Mouse (Mus musculus): ENCODE measurements around the gene Gnai2. TPM values are rescaled to one million over a fixed set of nuclear protein-coding genes. Genes with fewer than 3 reads are reported as not detected.
"Not testable (repeated sequence)": the region's sequence is repeated elsewhere in the genome, so short reads cannot be mapped to it uniquely, and the experiment has no call there.

The Gnai2 gene
- 457 and 458 TPM in 2 replicates for polyA plus RNA-seq (2015; fragmentation: Nextera tagmentation; extraction: Ambion mirVana)

DNA sequence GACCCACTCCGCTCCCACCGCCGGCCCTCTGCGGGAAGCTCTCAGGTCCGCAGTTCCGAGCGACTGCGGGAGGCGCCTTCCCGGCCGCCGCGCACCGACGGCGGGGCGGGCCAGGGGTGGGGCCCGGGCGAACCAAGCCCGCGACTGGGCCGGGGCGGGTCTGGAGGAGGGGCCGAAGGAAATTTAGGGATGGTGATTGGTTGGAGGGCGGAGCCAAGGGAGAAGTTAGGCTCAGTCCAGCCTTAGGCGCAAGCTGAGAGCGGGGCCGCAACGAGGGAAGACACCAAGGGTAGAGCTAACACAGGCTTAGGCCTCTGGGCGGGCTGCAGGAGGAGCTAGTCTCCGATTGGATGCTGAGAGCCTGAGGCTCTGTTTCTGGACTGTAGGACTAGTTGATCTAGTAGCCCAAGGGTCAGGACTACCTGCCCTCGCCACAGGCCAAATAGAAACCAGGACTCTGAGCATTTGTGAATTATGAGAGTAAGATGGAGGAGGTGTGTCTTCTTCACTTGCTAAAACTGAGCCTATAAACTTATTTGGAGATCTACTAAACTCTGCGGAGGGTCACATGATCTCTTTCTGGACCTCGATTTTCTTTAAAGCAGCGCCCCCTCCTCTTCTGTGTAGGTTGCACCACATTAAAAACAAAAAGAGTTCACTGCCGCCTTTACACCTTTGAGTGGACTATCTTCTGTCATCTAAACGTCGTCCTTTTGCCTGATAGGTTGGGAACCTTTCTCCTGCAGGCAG, at the start of gene Gnai2:
Gnai2 (minus strand) TSS at position 89 of the 750 bp plus-strand sequence.
- peak within 1 kb of the TSS; percentile 98 for H3K9ac ChIP-seq (ENCODE audit: low read length)
- WGBS = 2% methylated on average over 35 of the region's 38 CpGs

DNA sequence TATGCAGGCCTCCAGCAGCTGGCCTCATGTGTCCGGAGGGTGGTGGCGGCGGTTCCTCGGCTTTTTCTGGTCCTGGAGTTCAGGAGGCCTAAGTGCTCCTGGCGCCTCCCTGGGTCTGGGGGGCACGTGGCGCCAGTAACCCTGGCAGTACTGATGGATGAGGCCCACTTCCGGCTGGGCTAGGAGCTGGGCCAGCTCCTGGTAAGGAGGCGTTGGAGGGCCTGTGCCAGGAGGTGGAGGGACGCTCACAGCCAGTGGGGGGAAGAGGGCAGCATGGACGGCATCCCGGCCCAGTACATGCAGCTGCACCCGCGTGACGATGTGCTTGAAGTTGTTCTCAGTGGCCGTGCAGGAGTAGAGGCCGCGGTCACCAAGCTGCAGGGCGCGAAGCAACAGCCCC, 47.2 kb upstream of the Gnai2 start:
- no peak overlapping the region for H3K9ac ChIP-seq (ENCODE audit: low read length)
- no peaks in the 10 kb centered on the region for H3K9me3 ChIP-seq (ENCODE audit: control insufficient read depth, low read length)
- ATAC-seq (ENCODE audit: low read depth) = peak; percentile 33
- peaks cover 4% of the 10 kb centered on the region for H3K27me3 ChIP-seq (ENCODE audit: control insufficient read depth, insufficient read depth, low read depth, low read length)
- H3K4me2 ChIP-seq (ENCODE audit: low read depth, low read length) = no peak overlapping the region
- WGBS = 61% methylated on average over 20 of the region's 20 CpGs
- no peak overlapping the region for H3K4me3 ChIP-seq (ENCODE audit: low read length)
- no peak overlapping the region for H3K27ac ChIP-seq (ENCODE audit: low read length)
- peaks cover 4% of the 10 kb centered on the region for H3K4me1 ChIP-seq (replicated peaks; ENCODE audit: control insufficient read depth, insufficient read depth, low read length)
- peaks cover 10% of the 10 kb centered on the region; the same call in 1 of the 2 replicates for H3K36me3 ChIP-seq (ENCODE audit: control insufficient read depth, insufficient read depth, low read length)

More for the DNA sequence above, at the start of gene Gnai2:
- 0 out of 2 replicates have a peak, but pooled peaks cover 4% of the 10 kb centered on the region for H3K36me3 ChIP-seq (ENCODE audit: control insufficient read depth, insufficient read depth, low read length)
- no peaks in the 10 kb centered on the region for H3K9me3 ChIP-seq (ENCODE audit: control insufficient read depth, low read length)
- H3K27ac ChIP-seq (ENCODE audit: low read length) = peak within 1 kb of the TSS; percentile 95
- H3K27me3 ChIP-seq (ENCODE audit: control insufficient read depth, insufficient read depth, low read depth, low read length) = no peaks in the 10 kb centered on the region
- peaks cover 34% of the 10 kb centered on the region for H3K4me1 ChIP-seq (replicated peaks; ENCODE audit: control insufficient read depth, insufficient read depth, low read length)
- peak; percentile 96 for ATAC-seq (ENCODE audit: low read depth)
- peak within 1 kb of the TSS; percentile 97 for H3K4me2 ChIP-seq (ENCODE audit: low read depth, low read length)
- H3K4me3 ChIP-seq (ENCODE audit: low read length) = peak within 1 kb of the TSS; percentile 96

DNA sequence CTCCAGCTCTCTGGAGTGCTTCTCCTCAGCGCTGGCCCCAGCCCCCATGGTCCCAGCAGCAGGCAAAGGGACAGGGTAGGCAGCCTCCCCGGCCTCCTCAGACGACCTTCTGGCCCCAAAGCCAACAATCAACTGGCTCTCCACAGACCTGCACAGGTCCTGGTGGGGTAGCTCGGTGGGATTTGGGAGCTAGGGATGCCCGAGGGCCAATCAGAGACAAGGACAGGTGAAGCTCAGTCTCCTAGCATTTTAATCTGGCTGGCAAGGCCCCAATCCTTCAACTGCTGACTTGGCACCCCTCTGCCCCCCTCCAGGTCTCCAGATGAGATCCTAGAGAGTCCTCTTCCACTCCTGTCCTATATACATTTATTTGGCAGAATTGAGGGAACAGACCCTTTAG, 44.3 kb upstream of the Gnai2 start, which contains the start of gene Gnat1:
Gnat1 (minus strand) TSS at position 212 of the 400 bp plus-strand sequence.
- WGBS = 31% methylated on average over 5 of the region's 5 CpGs
- no peaks in the 10 kb centered on the region for H3K9me3 ChIP-seq (ENCODE audit: control insufficient read depth, low read length)
- peaks cover 20% of the 10 kb centered on the region for H3K4me1 ChIP-seq (replicated peaks; ENCODE audit: control insufficient read depth, insufficient read depth, low read length)
- no peak for ATAC-seq (ENCODE audit: low read depth)
- no peak within 1 kb of the TSS for H3K9ac ChIP-seq (ENCODE audit: low read length)
- peaks cover 10% of the 10 kb centered on the region; the same call in 1 of the 2 replicates for H3K36me3 ChIP-seq (ENCODE audit: control insufficient read depth, insufficient read depth, low read length)
- peaks cover 26% of the 10 kb centered on the region for H3K27me3 ChIP-seq (ENCODE audit: control insufficient read depth, insufficient read depth, low read depth, low read length)
- no peak within 1 kb of the TSS for H3K4me3 ChIP-seq (ENCODE audit: low read length)
- no peak within 1 kb of the TSS for H3K27ac ChIP-seq (ENCODE audit: low read length)
- H3K4me2 ChIP-seq (ENCODE audit: low read depth, low read length) = no peak within 1 kb of the TSS

DNA sequence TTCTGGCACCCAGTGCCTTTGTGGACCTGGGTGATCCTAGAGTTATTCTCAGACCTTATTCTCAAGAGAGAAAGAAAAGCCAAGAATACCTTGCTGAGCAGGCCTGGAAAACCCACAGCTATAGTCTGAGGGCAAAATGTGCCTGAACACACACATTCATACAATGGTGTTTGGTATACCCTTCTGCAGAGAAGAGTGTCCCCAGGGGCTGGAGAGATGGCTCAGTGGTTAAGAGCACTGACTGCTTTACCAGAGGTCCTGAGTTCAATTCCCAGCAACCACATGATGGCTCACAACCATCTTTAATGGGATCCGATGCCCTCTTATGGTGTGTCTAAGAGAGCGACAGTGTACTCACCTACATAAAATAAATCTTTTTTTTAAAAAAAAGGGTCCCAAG, 43.7 kb upstream of the Gnai2 start:
- no peaks in the 10 kb centered on the region for H3K9me3 ChIP-seq (ENCODE audit: control insufficient read depth, low read length)
- H3K27me3 ChIP-seq (ENCODE audit: control insufficient read depth, insufficient read depth, low read depth, low read length) = peaks cover 26% of the 10 kb centered on the region
- ATAC-seq (ENCODE audit: low read depth) = no peak
- WGBS = 91% methylated on average over 2 of the region's 2 CpGs
- peaks cover 20% of the 10 kb centered on the region for H3K4me1 ChIP-seq (replicated peaks; ENCODE audit: control insufficient read depth, insufficient read depth, low read length)
- peaks cover 6% of the 10 kb centered on the region; the same call in 1 of the 2 replicates for H3K36me3 ChIP-seq (ENCODE audit: control insufficient read depth, insufficient read depth, low read length)
- no peak overlapping the region for H3K4me2 ChIP-seq (ENCODE audit: low read depth, low read length)
- no peak overlapping the region for H3K9ac ChIP-seq (ENCODE audit: low read length)
- H3K4me3 ChIP-seq (ENCODE audit: low read length) = no peak overlapping the region
- H3K27ac ChIP-seq (ENCODE audit: low read length) = no peak overlapping the region

DNA sequence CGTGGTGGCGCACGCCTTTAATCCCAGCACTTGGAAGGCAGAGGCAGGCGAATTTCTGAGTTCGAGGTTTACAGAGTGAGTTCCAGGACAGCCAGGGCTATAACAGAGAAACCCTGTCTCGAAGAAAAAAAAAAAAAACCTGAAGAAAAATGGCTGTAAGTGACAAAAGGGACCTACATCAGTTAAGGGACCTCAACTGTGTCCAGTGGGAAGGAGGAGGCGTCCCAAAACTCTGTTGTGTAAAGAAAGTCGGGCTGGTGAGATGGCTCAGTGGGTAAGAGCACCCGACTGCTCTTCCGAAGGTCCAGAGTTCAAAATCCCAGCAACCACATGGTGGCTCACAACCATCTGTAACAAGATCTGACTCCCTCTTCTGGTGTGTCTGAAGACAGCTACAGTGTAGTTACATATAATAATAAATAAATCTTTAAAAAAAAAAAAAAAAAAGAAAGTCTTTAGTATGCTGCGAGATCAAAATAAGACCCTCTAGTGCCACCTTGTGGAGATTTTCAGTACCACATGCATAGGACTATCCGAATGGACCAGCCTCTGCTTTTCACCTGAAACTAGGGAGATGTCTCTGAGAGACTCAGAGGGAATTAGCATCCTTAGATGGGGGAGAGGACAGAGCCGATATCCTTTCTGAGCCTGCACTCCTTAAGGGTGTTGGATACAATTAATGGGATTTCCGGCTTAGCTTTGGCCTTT, 42.8 kb upstream of the Gnai2 start:
- WGBS = 36% methylated on average over 14 of the region's 14 CpGs
- not testable (repeated sequence) for H3K9ac ChIP-seq (ENCODE audit: low read length); H3K27ac ChIP-seq (ENCODE audit: low read length); ATAC-seq (ENCODE audit: low read depth); H3K9me3 ChIP-seq (ENCODE audit: control insufficient read depth, low read length); H3K4me3 ChIP-seq (ENCODE audit: low read length); H3K4me2 ChIP-seq (ENCODE audit: low read depth, low read length); H3K36me3 ChIP-seq (ENCODE audit: control insufficient read depth, insufficient read depth, low read length)
- peaks cover 26% of the 10 kb centered on the region for H3K27me3 ChIP-seq (ENCODE audit: control insufficient read depth, insufficient read depth, low read depth, low read length)
- H3K4me1 ChIP-seq (replicated peaks; ENCODE audit: control insufficient read depth, insufficient read depth, low read length) = peaks cover 17% of the 10 kb centered on the region

DNA sequence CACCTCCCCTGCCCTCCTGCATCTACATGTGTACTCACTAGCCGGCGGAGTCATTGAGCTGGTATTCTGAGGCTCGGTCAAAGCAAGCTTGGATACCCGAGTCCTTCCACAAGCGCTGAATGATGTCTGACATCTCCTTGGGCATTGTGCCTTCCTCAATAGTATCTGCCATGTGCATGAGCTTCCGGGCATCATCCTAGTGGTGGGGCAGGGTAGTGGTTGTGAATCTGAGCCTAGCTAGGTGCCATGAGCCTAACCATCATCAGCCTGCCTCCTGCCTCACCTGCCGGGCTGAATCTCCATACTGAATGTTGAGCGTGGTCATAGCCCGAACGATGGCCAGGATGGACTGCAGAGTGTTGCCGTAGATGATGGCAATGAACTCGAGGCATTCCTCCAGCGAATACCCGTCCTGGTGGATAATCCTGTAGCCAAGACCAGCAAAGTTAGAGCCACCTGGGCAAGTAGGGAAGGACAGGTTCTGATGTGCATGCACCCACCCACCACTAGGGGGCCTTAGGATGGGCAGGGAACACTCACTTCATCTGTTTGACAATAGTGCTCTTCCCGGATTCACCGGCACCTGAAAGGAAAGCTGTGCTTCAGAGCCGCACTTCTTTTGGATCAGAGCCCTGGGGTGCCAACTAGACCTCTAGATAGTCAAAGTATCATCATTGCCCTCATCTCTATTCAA, 42.1 kb upstream of the Gnai2 start:
- Histone ChIP-seq H3K9ac (ENCODE audit: low read length) (no peak overlapping the region), H3K4me3 (ENCODE audit: low read length) (peak overlapping the region; percentile 40), H3K27me3 (ENCODE audit: control insufficient read depth, insufficient read depth, low read depth, low read length) (peaks cover 26% of the 10 kb centered on the region), H3K4me1 (replicated peaks; ENCODE audit: control insufficient read depth, insufficient read depth, low read length) (peaks cover 17% of the 10 kb centered on the region), H3K4me2 (ENCODE audit: low read depth, low read length) (peak overlapping the region; percentile 69; the same call in 1 of the 2 replicates), H3K9me3 (ENCODE audit: control insufficient read depth, low read length) (no peaks in the 10 kb centered on the region), H3K36me3 (ENCODE audit: control insufficient read depth, insufficient read depth, low read length) (no peaks in the 10 kb centered on the region), H3K27ac (ENCODE audit: low read length) (no peak overlapping the region)
- ATAC-seq (ENCODE audit: low read depth) = 0 out of 2 replicates have a peak, but pooled peaks have one; percentile 1
- 10% methylated on average over 17 of the region's 17 CpGs for WGBS

DNA sequence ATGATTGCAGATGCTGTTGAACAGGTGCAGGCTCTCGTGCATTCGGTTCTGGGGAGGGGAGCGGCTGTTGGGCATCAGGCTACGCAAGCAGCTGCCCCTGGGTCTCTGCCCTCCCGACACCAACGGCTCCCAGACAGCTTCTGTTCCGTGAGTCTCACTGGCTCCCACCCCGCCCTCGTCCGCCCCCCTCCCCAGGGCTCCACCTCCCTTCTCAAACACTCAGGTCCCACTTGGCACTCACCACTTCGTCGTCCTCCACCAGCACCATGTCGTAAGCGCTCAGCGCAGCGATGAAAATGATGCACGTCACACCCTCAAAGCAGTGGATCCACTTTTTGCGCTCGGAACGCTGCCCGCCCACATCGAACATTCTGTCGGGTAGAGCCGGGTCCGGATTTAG, 41.1 kb upstream of the Gnai2 start:
- Histone ChIP-seq H3K4me1 (replicated peaks; ENCODE audit: control insufficient read depth, insufficient read depth, low read length) (peaks cover 17% of the 10 kb centered on the region), H3K9ac (ENCODE audit: low read length) (peak overlapping the region; percentile 16), H3K36me3 (ENCODE audit: control insufficient read depth, insufficient read depth, low read length) (no peaks in the 10 kb centered on the region), H3K4me3 (ENCODE audit: low read length) (peak overlapping the region; percentile 40), H3K9me3 (ENCODE audit: control insufficient read depth, low read length) (no peaks in the 10 kb centered on the region), H3K27me3 (ENCODE audit: control insufficient read depth, insufficient read depth, low read depth, low read length) (peaks cover 26% of the 10 kb centered on the region), H3K4me2 (ENCODE audit: low read depth, low read length) (peak overlapping the region; percentile 69), H3K27ac (ENCODE audit: low read length) (no peak overlapping the region)
- peak; percentile 70 for ATAC-seq (ENCODE audit: low read depth)
- WGBS = under 1% methylated on average over 25 of the region's 25 CpGs

DNA sequence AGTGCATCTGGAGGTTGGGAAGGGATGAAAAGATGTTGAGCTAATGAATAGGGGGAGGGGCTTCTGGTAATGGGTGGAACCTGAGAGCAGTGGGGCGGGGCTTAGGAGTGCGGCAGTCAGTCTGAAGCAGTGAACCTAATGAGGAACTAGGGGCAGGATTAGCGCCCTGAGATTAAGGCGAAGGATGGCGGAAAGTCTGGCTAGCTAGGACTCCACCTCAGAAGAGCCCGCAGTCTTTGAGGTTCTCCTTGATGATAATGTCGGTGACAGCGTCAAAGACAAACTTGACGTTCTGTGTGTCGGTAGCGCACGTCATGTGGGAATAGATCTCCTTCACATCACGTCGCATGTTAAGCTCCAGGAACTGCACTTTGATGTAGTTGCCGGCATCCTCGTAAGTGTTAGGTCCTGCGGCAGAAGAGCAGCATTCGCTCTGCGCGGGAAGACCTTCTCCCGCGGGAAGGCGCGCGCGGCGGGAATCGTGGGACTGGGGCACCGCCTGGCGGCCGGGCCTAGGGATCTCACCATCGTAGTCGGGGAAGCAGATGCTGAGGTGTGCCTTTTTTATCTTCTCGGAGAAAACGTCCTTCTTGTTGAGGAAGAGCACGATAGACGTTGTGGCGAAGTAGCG, 40.6 kb upstream of the Gnai2 start:
- no peak overlapping the region for H3K27ac ChIP-seq (ENCODE audit: low read length)
- H3K4me3 ChIP-seq (ENCODE audit: low read length) = peak overlapping the region; percentile 40
- peak overlapping the region; percentile 69 for H3K4me2 ChIP-seq (ENCODE audit: low read depth, low read length)
- peak overlapping the region; percentile 18 for H3K9ac ChIP-seq (ENCODE audit: low read length)
- peaks cover 26% of the 10 kb centered on the region for H3K27me3 ChIP-seq (ENCODE audit: control insufficient read depth, insufficient read depth, low read depth, low read length)
- no peaks in the 10 kb centered on the region for H3K9me3 ChIP-seq (ENCODE audit: control insufficient read depth, low read length)
- peaks cover 17% of the 10 kb centered on the region for H3K4me1 ChIP-seq (replicated peaks; ENCODE audit: control insufficient read depth, insufficient read depth, low read length)
- ATAC-seq (ENCODE audit: low read depth) = peak; percentile 72
- WGBS = under 1% methylated on average over 39 of the region's 39 CpGs
- H3K36me3 ChIP-seq (ENCODE audit: control insufficient read depth, insufficient read depth, low read length) = no peaks in the 10 kb centered on the region
